Mouse (Mus musculus): ENCODE data around the gene Adssl1. TPM values are rescaled to one million over a fixed set of nuclear protein-coding genes. Genes with fewer than 3 reads are reported as not detected.

The Adssl1 gene
- polyA plus RNA-seq, 1 experiment from 2014 or later: 2.0 TPM

DNA sequence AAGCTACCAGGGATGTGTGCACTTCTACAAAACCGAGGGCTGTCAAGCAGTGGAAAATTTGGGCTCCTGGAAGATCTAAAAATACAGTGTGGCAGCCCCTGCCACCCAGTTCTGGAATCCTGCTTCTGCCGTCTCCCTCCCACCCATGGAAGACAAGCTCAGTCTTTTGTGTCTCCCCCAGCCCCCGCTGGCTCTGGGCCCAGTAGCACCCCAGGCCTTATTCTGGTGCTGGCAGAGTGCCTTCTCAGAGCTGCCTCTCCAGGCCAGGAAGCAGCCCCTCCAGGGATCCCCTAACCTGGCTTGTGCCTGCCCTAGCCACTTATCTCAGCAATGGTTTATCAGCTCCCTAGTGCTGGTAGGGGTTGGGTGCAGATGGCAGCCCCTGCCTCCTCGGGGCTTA, 24.9 kb upstream of the Adssl1 start:
- Histone ChIP-seq H3K4me2 (replicated peaks) (no peak overlapping the region), H3K27me3 (no peaks in the 10 kb centered on the region), H3K4me1 (peaks cover 42% of the 10 kb centered on the region), H3K9ac (replicated peaks) (no peak overlapping the region), H3K27ac (replicated peaks) (peak overlapping the region; percentile 39), H3K4me3 (no peak overlapping the region), H3K36me3 (no peaks in the 10 kb centered on the region), H3K9me3 (no peaks in the 10 kb centered on the region)
- 27% methylated on average over 4 of the region's 4 CpGs for WGBS
- no peak for ATAC-seq (replicated peaks)

GRCm38 (mm10) chr12:112595626-112596025, 24.2 kb upstream of the Adssl1 start:
- WGBS: 69% methylated on average over 4 of the region's 4 CpGs
- Histone ChIP-seq H3K36me3 (no peaks in the 10 kb centered on the region), H3K27me3 (no peaks in the 10 kb centered on the region), H3K4me3 (no peak overlapping the region), H3K9me3 (no peaks in the 10 kb centered on the region), H3K4me1 (peaks cover 36% of the 10 kb centered on the region), H3K4me2 (replicated peaks) (no peak overlapping the region), H3K27ac (replicated peaks) (peak overlapping the region; percentile 39), H3K9ac (replicated peaks) (no peak overlapping the region)
- no peak for ATAC-seq (replicated peaks)

- Histone ChIP-seq H3K4me2 (replicated peaks) (no peak overlapping the region), H3K27ac (replicated peaks) (no peak overlapping the region), H3K36me3 (no peaks in the 10 kb centered on the region), H3K9ac (replicated peaks) (no peak overlapping the region), H3K9me3 (no peaks in the 10 kb centered on the region), H3K4me3 (no peak overlapping the region), H3K27me3 (no peaks in the 10 kb centered on the region), H3K4me1 (peaks cover 32% of the 10 kb centered on the region)
- ATAC-seq (replicated peaks): no peak
- WGBS: 81% methylated on average over 9 of the region's 9 CpGs
These were observed 23.4 kb upstream of the Adssl1 start for GRCm38 (mm10) chr12:112596454-112596853.

- Histone ChIP-seq H3K27me3 (no peaks in the 10 kb centered on the region), H3K36me3 (no peaks in the 10 kb centered on the region), H3K4me3 (no peak overlapping the region), H3K4me2 (replicated peaks) (no peak overlapping the region), H3K9me3 (no peaks in the 10 kb centered on the region), H3K4me1 (peaks cover 32% of the 10 kb centered on the region), H3K27ac (replicated peaks) (no peak overlapping the region), H3K9ac (replicated peaks) (no peak overlapping the region)
- WGBS: 60% methylated on average over 14 of the region's 14 CpGs
- ATAC-seq (replicated peaks): no peak
These were observed 22.8 kb upstream of the Adssl1 start for GRCm38 (mm10) chr12:112596891-112597500.

GRCm38 (mm10) chr12:112597618-112598017, 22.2 kb upstream of the Adssl1 start:
- H3K4me3 ChIP-seq: no peak overlapping the region
- no peaks in the 10 kb centered on the region for H3K9me3 ChIP-seq
- no peaks in the 10 kb centered on the region for H3K36me3 ChIP-seq
- ATAC-seq (replicated peaks): no peak
- peaks cover 32% of the 10 kb centered on the region for H3K4me1 ChIP-seq
- no peak overlapping the region for H3K27ac ChIP-seq (replicated peaks)
- H3K27me3 ChIP-seq: no peaks in the 10 kb centered on the region
- no peak overlapping the region for H3K9ac ChIP-seq (replicated peaks)
- WGBS: 78% methylated on average over 8 of the region's 8 CpGs
- no peak overlapping the region for H3K4me2 ChIP-seq (replicated peaks)

- Histone ChIP-seq H3K27me3 (no peaks in the 10 kb centered on the region), H3K9ac (replicated peaks) (no peak overlapping the region), H3K27ac (replicated peaks) (no peak overlapping the region), H3K9me3 (no peaks in the 10 kb centered on the region), H3K36me3 (no peaks in the 10 kb centered on the region), H3K4me1 (peaks cover 21% of the 10 kb centered on the region), H3K4me3 (no peak overlapping the region), H3K4me2 (replicated peaks) (no peak overlapping the region)
- WGBS: 45% methylated on average over 4 of the region's 4 CpGs
- ATAC-seq (replicated peaks): no peak
These were observed 20.6 kb upstream of the Adssl1 start for GRCm38 (mm10) chr12:112599198-112599597.

DNA sequence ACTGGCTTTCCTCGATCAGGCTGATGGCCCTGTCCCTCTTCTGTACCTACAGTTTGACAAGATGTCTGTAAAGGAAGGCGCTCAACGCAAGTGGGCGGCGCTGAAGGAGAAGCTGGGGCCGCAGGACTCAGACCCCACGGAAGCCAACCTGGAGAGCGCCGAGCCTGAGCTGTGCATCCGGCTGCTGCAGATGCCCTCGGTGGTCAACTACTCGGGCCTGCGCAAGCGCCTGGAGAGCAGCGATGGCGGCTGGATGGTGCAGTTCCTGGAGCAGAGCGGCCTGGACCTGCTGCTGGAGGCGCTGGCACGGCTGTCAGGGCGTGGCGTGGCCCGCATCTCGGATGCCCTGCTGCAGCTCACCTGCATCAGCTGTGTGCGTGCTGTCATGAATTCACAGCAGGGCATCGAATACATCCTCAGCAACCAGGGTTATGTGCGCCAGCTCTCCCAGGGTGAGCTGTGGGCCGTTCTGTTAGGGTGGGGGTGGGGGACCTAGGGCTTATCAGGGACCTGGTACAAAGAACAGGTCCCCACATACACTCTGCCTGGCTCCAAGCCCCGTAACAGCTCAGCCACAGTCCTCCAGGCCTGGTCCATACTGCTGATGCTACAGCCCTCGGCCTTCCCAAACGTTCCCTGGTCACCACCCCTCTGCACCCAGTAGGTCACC, 19.8 kb upstream of the Adssl1 start:
- 83% methylated on average over 30 of the region's 30 CpGs for WGBS
- no peak overlapping the region for H3K9ac ChIP-seq (replicated peaks)

DNA sequence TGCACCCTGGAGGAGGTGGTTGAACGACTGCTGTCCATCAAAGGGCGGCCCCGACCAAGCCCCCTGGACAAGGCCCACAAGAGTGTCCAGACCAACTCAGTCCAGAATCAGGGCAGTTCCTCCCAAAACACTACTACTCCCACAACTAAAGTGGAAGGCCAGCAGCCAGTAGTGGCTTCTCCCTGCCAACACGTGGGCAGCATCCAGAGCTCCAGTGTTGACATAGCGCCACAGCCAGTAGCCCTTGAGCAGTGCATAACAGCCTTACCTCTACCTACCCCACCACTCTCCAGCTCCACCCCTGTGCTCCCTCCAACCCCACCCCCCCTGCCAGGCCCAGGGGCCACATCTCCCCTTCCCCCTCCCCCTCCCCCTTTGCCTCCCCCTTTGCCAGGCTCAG, 15.8 kb upstream of the Adssl1 start:
- WGBS: 83% methylated on average over 5 of the region's 5 CpGs
- Histone ChIP-seq H3K27me3 (no peaks in the 10 kb centered on the region), H3K36me3 (no peaks in the 10 kb centered on the region), H3K4me2 (replicated peaks) (no peak overlapping the region), H3K9me3 (no peaks in the 10 kb centered on the region), H3K9ac (replicated peaks) (no peak overlapping the region), H3K4me1 (no peaks in the 10 kb centered on the region), H3K27ac (replicated peaks) (no peak overlapping the region), H3K4me3 (no peak overlapping the region)
- ATAC-seq (replicated peaks): no peak

More for the DNA sequence above, 19.8 kb upstream of the Adssl1 start:
- Histone ChIP-seq H3K4me1 (peaks cover 12% of the 10 kb centered on the region), H3K36me3 (no peaks in the 10 kb centered on the region), H3K27ac (replicated peaks) (no peak overlapping the region), H3K4me3 (no peak overlapping the region), H3K27me3 (no peaks in the 10 kb centered on the region), H3K9me3 (no peaks in the 10 kb centered on the region), H3K4me2 (replicated peaks) (no peak overlapping the region)
- no peak for ATAC-seq (replicated peaks)

DNA sequence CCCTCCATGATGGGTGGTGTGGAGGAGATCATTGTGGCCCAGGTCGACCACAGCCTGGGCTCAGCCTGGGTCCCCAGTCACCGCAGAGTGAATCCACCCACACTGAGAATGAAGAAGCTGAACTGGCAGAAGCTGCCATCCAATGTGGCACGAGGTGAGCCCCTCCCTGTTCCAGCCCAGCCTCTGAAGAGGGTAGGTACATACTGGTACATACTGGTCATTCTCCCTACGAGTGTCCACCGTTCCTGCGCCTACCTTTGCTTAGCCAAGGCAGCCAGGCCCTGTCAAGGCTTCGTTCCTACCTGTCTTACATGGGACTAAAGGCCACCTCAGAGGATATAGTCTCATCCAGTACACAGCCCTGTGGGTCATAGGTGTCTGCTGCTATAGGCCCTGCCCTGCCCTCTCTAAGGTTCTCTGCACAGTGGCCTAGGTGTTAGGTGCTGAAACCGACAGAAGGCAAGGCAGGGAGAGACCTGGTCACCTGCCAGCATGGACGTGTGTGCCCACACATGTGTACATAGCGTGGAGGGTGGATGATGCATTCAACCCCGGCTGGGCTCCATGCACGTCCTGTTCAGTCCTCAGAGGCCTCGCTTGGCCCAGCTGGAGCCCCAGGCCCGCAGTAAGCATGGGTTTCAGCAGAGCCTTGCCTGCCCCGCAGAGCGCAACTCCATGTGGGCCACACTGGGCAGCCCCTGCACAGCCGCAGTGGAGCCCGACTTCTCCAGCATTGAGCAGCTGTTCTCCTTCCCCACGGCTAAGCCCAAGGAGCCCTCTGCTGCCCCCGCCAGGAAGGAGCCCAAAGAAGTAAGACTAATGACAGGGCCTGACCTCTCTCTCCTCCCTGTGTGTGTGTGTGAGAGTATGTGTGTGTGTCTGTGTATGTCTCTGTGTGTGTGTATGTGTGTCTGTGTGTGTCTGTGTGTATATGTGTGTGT, 14.9 kb upstream of the Adssl1 start:
- no peak overlapping the region for H3K4me2 ChIP-seq (replicated peaks)
- no peak overlapping the region for H3K4me3 ChIP-seq
- no peak overlapping the region for H3K9ac ChIP-seq (replicated peaks)
- H3K36me3 ChIP-seq: no peaks in the 10 kb centered on the region
- H3K9me3 ChIP-seq: no peaks in the 10 kb centered on the region
- H3K27ac ChIP-seq (replicated peaks): no peak overlapping the region
- H3K27me3 ChIP-seq: no peaks in the 10 kb centered on the region
- 64% methylated on average over 20 of the region's 20 CpGs for WGBS
- ATAC-seq (replicated peaks): peak; percentile 65
- H3K4me1 ChIP-seq: no peaks in the 10 kb centered on the region

DNA sequence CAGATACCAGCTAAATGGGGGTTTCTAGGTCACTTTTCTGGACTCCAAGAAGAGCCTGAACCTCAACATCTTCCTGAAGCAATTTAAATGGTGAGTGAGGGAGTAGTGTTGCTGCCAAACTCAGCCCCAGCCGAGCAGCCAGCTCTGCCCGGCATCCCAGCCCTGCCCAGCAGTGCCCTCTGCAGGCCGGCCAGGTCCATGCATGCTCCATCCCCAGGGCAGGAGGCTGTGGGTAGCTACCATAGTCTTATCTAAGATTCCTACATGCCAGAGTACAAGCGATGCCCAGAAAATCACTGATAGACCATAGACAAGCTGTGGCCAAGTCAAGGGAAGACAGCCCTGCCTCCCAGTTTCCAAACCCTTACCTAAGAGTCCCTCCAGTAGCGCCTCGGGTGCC, 14.1 kb upstream of the Adssl1 start:
- no peaks in the 10 kb centered on the region for H3K4me1 ChIP-seq
- no peak overlapping the region for H3K4me3 ChIP-seq
- H3K36me3 ChIP-seq: no peaks in the 10 kb centered on the region
- no peak overlapping the region for H3K27ac ChIP-seq (replicated peaks)
- H3K27me3 ChIP-seq: no peaks in the 10 kb centered on the region
- H3K9ac ChIP-seq (replicated peaks): no peak overlapping the region
- no peaks in the 10 kb centered on the region for H3K9me3 ChIP-seq
- peak; percentile 75 for ATAC-seq (replicated peaks)
- H3K4me2 ChIP-seq (replicated peaks): no peak overlapping the region
- WGBS: 46% methylated on average over 6 of the region's 6 CpGs

GRCm38 (mm10) chr12:112606998-112607397, 12.8 kb upstream of the Adssl1 start:
- 80% methylated on average over 6 of the region's 6 CpGs for WGBS
- no peak overlapping the region for H3K27ac ChIP-seq (replicated peaks)
- no peaks in the 10 kb centered on the region for H3K4me1 ChIP-seq
- no peak overlapping the region for H3K4me3 ChIP-seq
- H3K36me3 ChIP-seq: no peaks in the 10 kb centered on the region
- no peak for ATAC-seq (replicated peaks)
- no peak overlapping the region for H3K9ac ChIP-seq (replicated peaks)
- H3K27me3 ChIP-seq: no peaks in the 10 kb centered on the region
- no peaks in the 10 kb centered on the region for H3K9me3 ChIP-seq
- no peak overlapping the region for H3K4me2 ChIP-seq (replicated peaks)

DNA sequence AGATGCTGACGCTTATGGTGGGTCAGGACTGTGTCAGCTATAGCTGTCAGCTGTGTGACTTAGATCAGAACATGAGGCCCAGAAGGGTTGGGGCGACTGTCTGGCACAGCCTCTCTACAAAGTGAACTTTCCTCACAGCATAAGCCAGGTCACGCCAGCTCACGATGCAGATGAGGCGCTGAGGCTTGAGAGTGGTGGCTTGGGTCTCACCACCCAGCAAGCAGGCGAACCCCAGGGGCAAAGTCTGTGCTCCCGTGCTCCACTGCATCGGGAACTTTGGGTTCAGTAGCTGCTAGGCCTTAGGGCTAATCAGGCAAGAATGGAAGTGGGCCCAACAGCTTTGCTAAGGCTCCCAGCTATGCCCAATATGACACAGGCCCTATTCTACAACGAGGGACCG, 10.8 kb upstream of the Adssl1 start:
- no peak overlapping the region for H3K4me3 ChIP-seq
- H3K4me1 ChIP-seq: no peaks in the 10 kb centered on the region
- H3K4me2 ChIP-seq (replicated peaks): no peak overlapping the region
- no peak for ATAC-seq (replicated peaks)
- no peak overlapping the region for H3K27ac ChIP-seq (replicated peaks)
- H3K9ac ChIP-seq (replicated peaks): no peak overlapping the region
- H3K9me3 ChIP-seq: no peaks in the 10 kb centered on the region
- H3K27me3 ChIP-seq: no peaks in the 10 kb centered on the region
- 88% methylated on average over 10 of the region's 10 CpGs for WGBS
- no peaks in the 10 kb centered on the region for H3K36me3 ChIP-seq
